Comparison of ENCODE assay signal across 8 mouse cellular contexts in the genomic region with DNA sequence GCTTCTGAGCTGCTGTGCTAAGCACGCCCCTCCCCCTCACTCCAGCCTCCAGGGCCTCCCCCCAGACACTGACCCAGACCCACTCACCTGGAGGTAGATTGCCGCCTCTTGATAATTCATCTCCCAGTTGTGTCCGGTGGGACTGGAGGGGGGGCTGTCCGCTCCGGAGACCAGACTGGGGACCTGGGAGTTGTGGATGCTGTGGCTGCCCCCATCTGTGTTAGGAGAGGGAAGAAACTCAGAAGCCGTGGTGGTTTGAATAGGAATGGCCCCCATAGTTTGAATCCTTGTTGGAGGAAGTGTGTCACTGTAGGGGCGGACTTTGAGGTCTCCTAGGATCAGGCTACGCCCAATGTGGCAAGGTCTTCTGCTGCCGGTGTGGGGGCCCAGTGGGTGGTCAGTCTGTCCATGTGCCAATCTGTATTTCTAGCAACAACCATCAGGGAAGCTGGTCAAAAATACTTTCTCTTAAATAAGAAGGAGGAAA. TPM values are rescaled to one million over a fixed set of nuclear protein-coding genes. Genes with fewer than 3 reads are reported as not detected.
A peak's percentile ranks its signal among the peaks of the same experiment; 100 is the strongest.
DNase-seq lines count a peak whose midpoint lies in the region; TF ChIP-seq lines count a peak whose summit lies in the region.

No protein-coding gene starts in this region.

- H3K27me3 ChIP-seq in hindbrain, embryonic 10.5 days (ENCODE audit: insufficient read depth, poor library complexity, severe bottlenecking) = no peaks in the 10 kb centered on the region

- TF ChIP-seq CTCF in gastrocnemius, adult 2 months (IDR thresholded peaks at IDR 0.05) = no peak

- in situ Hi-C loops in ES-E14 (cut with MboI; ENCODE audit: low sequenced_read_pairs in 2 of 2, unreplicated experiment in 2 of 2) = no loop called here

- peaks cover 6 to 39% of the 10 kb centered on the region in 2 experiments for H3K4me1 ChIP-seq in ES-E14 (ENCODE audit: control insufficient read depth in 2 of 2, insufficient read depth in 2 of 2, low read length in 2 of 2, poor library complexity in 1 of 2)
- H3K4me1 ChIP-seq in hindbrain, embryonic 10.5 days (replicated peaks) = peaks cover 69% of the 10 kb centered on the region

- no peaks in the 10 kb centered on the region for H3K9me3 ChIP-seq in ES-E14 (ENCODE audit: control insufficient read depth, insufficient read depth, low read depth, low read length)
- no peaks in the 10 kb centered on the region for H3K9me3 ChIP-seq in hindbrain, embryonic 10.5 days

- H3K9ac ChIP-seq in ES-E14 (ENCODE audit: insufficient read depth, low read depth, low read length, poor library complexity, severe bottlenecking) = peak overlapping the region; percentile 52; the same call in 1 of the 2 replicates

- 63% methylated on average over 9 of the region's 9 CpGs for WGBS in hindbrain, embryonic 10.5 days
- 17% methylated on average over 9 of the region's 9 CpGs for WGBS in macrophage (ENCODE audit: missing documents)

- intact Hi-C loops in gastrocnemius, adult 2 months (cut with DNase I) = no loop called here
- intact Hi-C loops in gastrocnemius, postnatal 14 days (cut with DNase I; ENCODE audit: low total_unique reads) = no loop called here

- H3K36me3 ChIP-seq in ES-E14 (ENCODE audit: control insufficient read depth, insufficient read depth, low read length, poor library complexity, severe bottlenecking) (peaks cover 6% of the 10 kb centered on the region; the same call in 1 of the 2 replicates), macrophage (ENCODE audit: inconsistent target) (peaks cover 27% of the 10 kb centered on the region)
- H3K36me3 ChIP-seq in hindbrain, embryonic 10.5 days = peaks cover 20% of the 10 kb centered on the region

- peak overlapping the region; percentile 96 for H3K27ac ChIP-seq in gastrocnemius, adult 2 months
- peak overlapping the region; percentile 27; the same call in 1 of the 2 replicates for H3K27ac ChIP-seq in ES-E14 (ENCODE audit: insufficient read depth, low read depth, low read length, poor library complexity, severe bottlenecking)
- H3K27ac ChIP-seq in hindbrain, embryonic 10.5 days = peak overlapping the region; percentile 85
- peak overlapping the region; percentile 93 for H3K27ac ChIP-seq in macrophage

- peak overlapping the region; percentile 63 for H3K4me3 ChIP-seq in gastrocnemius, adult 2 months
- H3K4me3 ChIP-seq in ES-E14 (ENCODE audit: insufficient read depth in 1 of 2, low read depth in 1 of 2, low read length in 2 of 2, poor library complexity in 1 of 2, severe bottlenecking in 1 of 2) = peak overlapping the region in 1 of 2 experiments; percentile 41; a peak in 2 of 4 replicates
- peak overlapping the region; percentile 13; the same call in 1 of the 2 replicates for H3K4me3 ChIP-seq in hindbrain, embryonic 10.5 days
- peak overlapping the region; percentile 73 for H3K4me3 ChIP-seq in macrophage (ENCODE audit: inconsistent target)

- H3K79me2 ChIP-seq in macrophage (ENCODE audit: inconsistent target) = peaks cover 59% of the 10 kb centered on the region

- no peak for DNase-seq in gastrocnemius, adult 2 months
- DNase-seq in gastrocnemius, postnatal 14 days = no peak
- no peak for DNase-seq in ES-E14 (ENCODE audit: low read depth, low spot score)
- DNase-seq in hindbrain, embryonic 10.5 days (ENCODE audit: low spot score) = no peak
- no peak for DNase-seq in thymus, postnatal 0 days (ENCODE audit: low spot score)
- DNase-seq in retina, postnatal 1 day = no peak
- no peak for DNase-seq in adipocyte (ENCODE audit: low spot score)

TF ChIP-seq in ES-E14, 5 proteins besides CTCF, POLR2A, EP300 and RAD21:
- TF ChIP-seq MAFK (IDR thresholded peaks at IDR 0.05; ENCODE audit: insufficient read depth, low read depth, low read length) (no peak), ZNF384 (IDR thresholded peaks at IDR 0.05; ENCODE audit: low read depth, low read length) (no peak), HCFC1 (IDR thresholded peaks at IDR 0.05; ENCODE audit: borderline replicate concordance, insufficient read depth, low read length) (no peak), CHD2 (IDR thresholded peaks at IDR 0.05; ENCODE audit: low read depth, low read length) (no peak), ZC3H11A (IDR thresholded peaks at IDR 0.05; ENCODE audit: borderline replicate concordance, low read depth, low read length) (no peak)
TF ChIP-seq in ES-E14: peak in this region for 0.

RNA-seq across cellular contexts. Expression of a gene that starts 28.3 kb away (rescaled TPM):
- total RNA-seq in gastrocnemius, adult 2 months (2021) = 10 to 100 TPM; 42.7 to 44.8 TPM
- total RNA-seq in gastrocnemius, postnatal 14 days (2021) = 10 to 100 TPM; 47.6 to 50.9 TPM
- total RNA-seq in ES-E14 (2012; rRNA removed) = 14.2 and 14.9 TPM in 2 replicates
- 12.5 and 12.9 TPM in 2 replicates for polyA plus RNA-seq in hindbrain, embryonic 10.5 days (2016; fragmentation: Nextera tagmentation; extraction: Ambion mirVana)
- 100 to 1,000 TPM in 9 of 26 experiments, 10 to 100 TPM in 15, 1 to 10 TPM in 2; 7.1 to 211 (median 71.2) TPM for total RNA-seq in macrophage (2018; cell fraction: chromatin; rRNA removed)
- 100 to 1,000 TPM in 8 of 26 experiments, 10 to 100 TPM in 18; 40.1 to 134 (median 75.9) TPM for total RNA-seq in macrophage (2018; cell fraction: cytosol; rRNA removed)
- 100 to 1,000 TPM in 4 of 26 experiments, 10 to 100 TPM in 22; 13.7 to 170 (median 59.2) TPM for total RNA-seq in macrophage (2018; cell fraction: nucleus; rRNA removed)
- polyA plus RNA-seq in macrophage (2018) = 36.3 to 96.0 TPM (median 65.2 TPM) in 3 replicates
- 33.3 and 48.6 TPM in 2 replicates for polyA plus RNA-seq in thymus, postnatal 0 days (2015; fragmentation: Nextera tagmentation; extraction: Ambion mirVana)

RNA-seq across cellular contexts. Expression of a gene that starts 28.6 kb away (rescaled TPM):
- total RNA-seq in gastrocnemius, adult 2 months (2021) = not detected
- total RNA-seq in gastrocnemius, postnatal 14 days (2021) = under 1 TPM in 1 of 2 experiments, not detected in 1; 0.13 TPM
- total RNA-seq in ES-E14 (2012; rRNA removed) = 0.16 TPM in 1 of 2 replicates, not detected in the other
- 1.3 and 2.8 TPM in 2 replicates for polyA plus RNA-seq in hindbrain, embryonic 10.5 days (2016; fragmentation: Nextera tagmentation; extraction: Ambion mirVana)
- 1 to 10 TPM in 4 of 26 experiments, under 1 TPM in 13, not detected in 9; 0.29 to 1.5 (median 0.84) TPM for total RNA-seq in macrophage (2018; cell fraction: chromatin; rRNA removed)
- under 1 TPM; 0.19 to 0.81 (median 0.41) TPM for total RNA-seq in macrophage (2018; cell fraction: cytosol; rRNA removed)
- 1 to 10 TPM in 1 of 26 experiments, under 1 TPM in 14, not detected in 11; 0.33 to 1.1 (median 0.64) TPM for total RNA-seq in macrophage (2018; cell fraction: nucleus; rRNA removed)
- polyA plus RNA-seq in macrophage (2018) = 0.37 to 0.52 TPM in 2 of 3 replicates, not detected in the other
- 1.5 and 1.7 TPM in 2 replicates for polyA plus RNA-seq in thymus, postnatal 0 days (2015; fragmentation: Nextera tagmentation; extraction: Ambion mirVana)

RNA-seq across cellular contexts. Expression of a gene that starts 49.2 kb away (rescaled TPM):
- total RNA-seq in gastrocnemius, adult 2 months (2021) = 10 to 100 TPM in 1 of 2 experiments, 1 to 10 TPM in 1; 8.1 to 10.5 TPM
- 10 to 100 TPM; 12.5 to 13.0 TPM for total RNA-seq in gastrocnemius, postnatal 14 days (2021)
- total RNA-seq in ES-E14 (2012; rRNA removed) = 20.5 and 34.5 TPM in 2 replicates
- 4.4 and 5.8 TPM in 2 replicates for polyA plus RNA-seq in hindbrain, embryonic 10.5 days (2016; fragmentation: Nextera tagmentation; extraction: Ambion mirVana)
- total RNA-seq in macrophage (2018; cell fraction: chromatin; rRNA removed) = 100 to 1,000 TPM in 25 of 26 experiments, 10 to 100 TPM in 1; 86.6 to 485 (median 263) TPM
- total RNA-seq in macrophage (2018; cell fraction: cytosol; rRNA removed) = 10 to 100 TPM; 34.2 to 96.4 (median 63.3) TPM
- 100 to 1,000 TPM in 25 of 26 experiments, 10 to 100 TPM in 1; 99.8 to 297 (median 210) TPM for total RNA-seq in macrophage (2018; cell fraction: nucleus; rRNA removed)
- 25.5 to 66.8 TPM (median 27.4 TPM) in 3 replicates for polyA plus RNA-seq in macrophage (2018)
- 4.6 and 5.0 TPM in 2 replicates for polyA plus RNA-seq in thymus, postnatal 0 days (2015; fragmentation: Nextera tagmentation; extraction: Ambion mirVana)

RNA-seq across cellular contexts. Expression of a gene that starts 52.2 kb away (rescaled TPM):
- 1 to 10 TPM; 4.9 to 6.6 TPM for total RNA-seq in gastrocnemius, adult 2 months (2021)
- total RNA-seq in gastrocnemius, postnatal 14 days (2021) = 1 to 10 TPM; 4.3 to 5.3 TPM
- 20.6 and 23.7 TPM in 2 replicates for total RNA-seq in ES-E14 (2012; rRNA removed)
- polyA plus RNA-seq in hindbrain, embryonic 10.5 days (2016; fragmentation: Nextera tagmentation; extraction: Ambion mirVana) = 19.0 and 19.6 TPM in 2 replicates
- total RNA-seq in macrophage (2018; cell fraction: chromatin; rRNA removed) = 1 to 10 TPM in 25 of 26 experiments, under 1 TPM in 1; 0.88 to 7.9 (median 2.9) TPM
- total RNA-seq in macrophage (2018; cell fraction: cytosol; rRNA removed) = 1 to 10 TPM in 25 of 26 experiments, under 1 TPM in 1; 0.72 to 5.7 (median 4.2) TPM
- total RNA-seq in macrophage (2018; cell fraction: nucleus; rRNA removed) = 10 to 100 TPM in 1 of 26 experiments, 1 to 10 TPM in 25; 1.4 to 10.7 (median 3.8) TPM
- polyA plus RNA-seq in macrophage (2018) = 4.5 to 4.9 TPM (median 4.8 TPM) in 3 replicates
- 10.7 TPM in 2 replicates for polyA plus RNA-seq in thymus, postnatal 0 days (2015; fragmentation: Nextera tagmentation; extraction: Ambion mirVana)

RNA-seq across cellular contexts. Expression of a gene that starts 52.4 kb away (rescaled TPM):
- total RNA-seq in gastrocnemius, adult 2 months (2021) = 10 to 100 TPM; 16.9 to 17.7 TPM
- total RNA-seq in gastrocnemius, postnatal 14 days (2021) = 10 to 100 TPM; 20.1 to 22.3 TPM
- 90.7 and 108 TPM in 2 replicates for total RNA-seq in ES-E14 (2012; rRNA removed)
- 62.2 and 64.7 TPM in 2 replicates for polyA plus RNA-seq in hindbrain, embryonic 10.5 days (2016; fragmentation: Nextera tagmentation; extraction: Ambion mirVana)
- total RNA-seq in macrophage (2018; cell fraction: chromatin; rRNA removed) = 10 to 100 TPM; 31.5 to 89.7 (median 50.6) TPM
- 10 to 100 TPM; 23.7 to 34.9 (median 30.4) TPM for total RNA-seq in macrophage (2018; cell fraction: cytosol; rRNA removed)
- 10 to 100 TPM; 26.2 to 49.3 (median 33.7) TPM for total RNA-seq in macrophage (2018; cell fraction: nucleus; rRNA removed)
- 21.7 to 39.1 TPM (median 25.0 TPM) in 3 replicates for polyA plus RNA-seq in macrophage (2018)
- polyA plus RNA-seq in thymus, postnatal 0 days (2015; fragmentation: Nextera tagmentation; extraction: Ambion mirVana) = 106 and 108 TPM in 2 replicates

Comparison
In these comparisons a context has a peak if more than half of its experiments do, and no peak if none do; other contexts are left out.
1. H3K27ac ChIP-seq: peak in every context shown above with its lines; median percentile 96 in gastrocnemius, adult 2 months; 93 in macrophage; 85 in hindbrain, embryonic 10.5 days; 27 in ES-E14.